Mouse (Mus musculus) yolk sac, embryonic 10.5 days (tissue): ENCODE results near the gene Pusl1.

Source experiments
- DNase-seq: peaks from one replicate; pipeline ENCODE4 v3.0.0-alpha.2; 2017; ENCODE audit warnings: low spot score

Pusl1 gene

GRCm38 (mm10) chr4:155886330-155886729 is 5.3 kb downstream of the Pusl1 start:
- no peak for DNase-seq

GRCm38 (mm10) chr4:155883587-155883986 is 8.0 kb downstream of the Pusl1 start:
- no peak for DNase-seq

GRCm38 (mm10) chr4:155871404-155871803 is 20.2 kb downstream of the Pusl1 start:
- DNase-seq, result no peak

- DNase-seq, result peak; percentile 97
Observed at GRCm38 (mm10) chr4:155869317-155870033, 22.1 kb downstream of the Pusl1 start, which contains the start of the genes Cptp and Ints11. Gene Cptp (minus strand): TSS chr4:155869440. Gene Ints11 (plus strand): TSS chr4:155869546.

- DNase-seq, result no peak
Observed at GRCm38 (mm10) chr4:155868614-155869298, 22.8 kb downstream of the Pusl1 start.

GRCm38 (mm10) chr4:155863001-155863400 is 28.6 kb downstream of the Pusl1 start, which contains the start of gene Tas1r3:
Gene Tas1r3 (minus strand): TSS chr4:155863362.
- no peak for DNase-seq

GRCm38 (mm10) chr4:155861787-155862186 is 29.8 kb downstream of the Pusl1 start:
- DNase-seq, result no peak

- DNase-seq, result peak; percentile 74
Observed at GRCm38 (mm10) chr4:155859318-155859717, 32.3 kb downstream of the Pusl1 start.

- DNase-seq, result no peak
Observed at GRCm38 (mm10) chr4:155856881-155857280, 34.7 kb downstream of the Pusl1 start.

- no peak for DNase-seq
Observed at GRCm38 (mm10) chr4:155856071-155856470, 35.5 kb downstream of the Pusl1 start.

- no peak for DNase-seq
Observed at GRCm38 (mm10) chr4:155854991-155855390, 36.6 kb downstream of the Pusl1 start.

GRCm38 (mm10) chr4:155853421-155853820 is 38.2 kb downstream of the Pusl1 start:
- no peak for DNase-seq

GRCm38 (mm10) chr4:155851951-155852411 is 39.6 kb downstream of the Pusl1 start:
- DNase-seq, result no peak

GRCm38 (mm10) chr4:155851368-155851767 is 40.2 kb downstream of the Pusl1 start:
- DNase-seq, result no peak

- DNase-seq, result no peak
Observed at GRCm38 (mm10) chr4:155849792-155850451, 41.7 kb downstream of the Pusl1 start.

- DNase-seq, result no peak
Observed at GRCm38 (mm10) chr4:155849391-155849790, 42.2 kb downstream of the Pusl1 start.

GRCm38 (mm10) chr4:155848434-155849095 is 43.0 kb downstream of the Pusl1 start:
- peak; percentile 80 for DNase-seq

- DNase-seq, result peak; percentile 55
Observed at GRCm38 (mm10) chr4:155847591-155848352, 43.8 kb downstream of the Pusl1 start.

GRCm38 (mm10) chr4:155846871-155847578 is 44.6 kb downstream of the Pusl1 start, which contains the start of gene Dvl1:
Gene Dvl1 (plus strand): TSS chr4:155847402.
- peak; percentile 92 for DNase-seq

GRCm38 (mm10) chr4:155843231-155843630 is 48.4 kb downstream of the Pusl1 start:
- DNase-seq, result no peak
